Mouse (Mus musculus): ENCODE results near the gene Hoxb6.

DNA sequence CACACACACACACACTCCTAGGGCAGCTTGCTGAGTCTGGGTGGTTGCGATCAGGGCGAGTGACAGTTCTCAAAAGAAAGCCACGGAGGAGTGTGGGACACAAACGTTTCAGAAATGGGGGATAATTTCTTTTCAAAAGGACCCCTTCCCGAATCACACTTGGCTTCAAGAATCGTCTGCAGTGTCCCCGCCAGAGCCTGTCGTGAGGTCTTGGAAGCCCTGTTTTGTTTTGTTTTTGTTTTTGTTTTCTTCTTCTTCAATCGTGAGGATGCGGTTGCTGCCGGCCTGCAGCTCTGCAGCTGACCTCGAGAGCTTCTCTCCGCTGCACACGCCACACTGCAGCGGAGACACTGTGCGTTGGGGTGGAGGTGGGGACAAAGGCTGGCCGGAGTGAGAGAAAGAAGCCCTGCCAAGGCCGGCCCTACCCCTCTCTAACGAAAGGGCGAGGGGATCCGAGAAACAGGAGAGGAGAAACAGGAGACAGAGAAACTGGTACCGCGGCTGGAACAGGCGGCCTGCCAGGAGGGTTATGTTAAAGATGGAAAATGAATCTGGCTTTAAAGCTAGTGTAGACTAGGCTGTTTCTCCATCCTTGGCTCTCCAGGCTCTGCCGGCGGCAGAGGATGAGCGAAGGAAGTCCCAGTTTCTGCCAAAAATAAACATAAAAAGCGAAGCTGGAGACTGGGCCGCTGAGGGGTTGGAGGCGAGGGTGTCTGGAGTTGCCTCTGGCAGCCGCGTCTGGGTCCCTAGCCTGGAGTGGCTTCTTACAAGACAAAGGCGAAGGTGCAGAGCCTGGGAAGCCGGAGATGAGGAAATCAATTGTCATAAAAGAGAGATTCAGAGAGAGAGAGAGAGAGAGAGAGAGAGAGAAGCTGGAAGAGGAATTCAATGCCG is 14.9 kb upstream of the Hoxb6 start:
- TF ChIP-seq CTCF (conservative IDR thresholded peaks at IDR 0.05; ENCODE audit: low read length) (no peak), NANOG (IDR thresholded peaks at IDR 0.05; ENCODE audit: borderline replicate concordance, low read length) (no peak)

Data from E14TG2a.4 (cell line).